Mouse (Mus musculus) granulocyte monocyte progenitor cell, adult 5-6 weeks (primary cell): ENCODE measurements around the gene Six3. TPM values are rescaled to one million over a fixed set of nuclear protein-coding genes. Genes with fewer than 3 reads are reported as not detected.

Experiments
- total RNA-seq, 2 experiments: library from RNA; stranded (forward) in 1 of 2; stranded (reverse) in 1 of 2; fragments of 200-712, 200-1000 nt in 1 of 2; fragments of >200 nt in 1 of 2; fragmentation: Nextera tagmentation in 1 of 2; gene quantifications; 2 replicates each; pipeline ENCODE4 v1.2.3; 2014 to 2017

Gene Six3
- total RNA-seq, 2 experiments from 2014 or later: not detected

Other genes with a start within 250 kb of the Six3 start
- not detected in 2 replicates for gene Six2, start 74.7 kb downstream of the Six3 start, total RNA-seq (2014; fragmentation: Nextera tagmentation)
- gene Six2, start 74.7 kb downstream of the Six3 start, total RNA-seq (2017): not detected in 2 replicates